Mouse (Mus musculus) T-helper 2 cell (primary cell): ENCODE data around the gene Psmb3.
"Not testable (repeated sequence)": the region's sequence is repeated elsewhere in the genome, so short reads cannot be mapped to it uniquely, and the experiment has no call there.

ENCODE experiments used
- in situ Hi-C: fragments of 300-600 bp; cut with MboI, MseI; formaldehyde crosslinking; loops from one replicate; pipeline ENCODE4 v1.15.1; 2025; ENCODE audit warnings: high pct_unique_total_duplicates

Gene Psmb3

GRCm38 (mm10) chr11:97703039-97703826 is at the start of gene Psmb3:
TSS of gene Psmb3 (plus strand) at chr11:97703399.
- in situ Hi-C loops: loop anchor here (5.0 kb wide), 1 partner anchor 34 kb away; no protein-coding TSS in a partner anchor

DNA sequence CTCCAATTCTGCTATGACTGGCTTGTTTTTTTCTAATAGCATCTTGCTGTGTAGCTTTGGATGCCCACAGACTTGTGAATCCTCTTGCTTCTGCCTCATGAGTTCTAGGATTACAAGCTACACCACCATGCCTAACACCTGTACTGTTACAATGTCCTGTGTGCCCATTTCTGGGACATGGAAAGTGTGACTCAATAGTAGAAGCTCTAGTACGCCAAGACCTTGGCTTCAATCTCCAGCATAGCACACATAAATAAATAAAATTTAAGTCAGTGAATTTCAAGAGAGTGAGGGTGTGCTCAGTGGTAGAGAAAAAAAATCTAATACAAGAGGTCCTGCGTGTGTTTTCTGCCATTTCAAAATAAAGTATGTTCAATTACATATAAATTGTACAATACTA is 49.0 kb upstream of the Psmb3 start:
- in situ Hi-C loops: no loop called here

GRCm38 (mm10) chr11:97656269-97656971 is 46.8 kb upstream of the Psmb3 start:
- in situ Hi-C loops: no loop called here

DNA sequence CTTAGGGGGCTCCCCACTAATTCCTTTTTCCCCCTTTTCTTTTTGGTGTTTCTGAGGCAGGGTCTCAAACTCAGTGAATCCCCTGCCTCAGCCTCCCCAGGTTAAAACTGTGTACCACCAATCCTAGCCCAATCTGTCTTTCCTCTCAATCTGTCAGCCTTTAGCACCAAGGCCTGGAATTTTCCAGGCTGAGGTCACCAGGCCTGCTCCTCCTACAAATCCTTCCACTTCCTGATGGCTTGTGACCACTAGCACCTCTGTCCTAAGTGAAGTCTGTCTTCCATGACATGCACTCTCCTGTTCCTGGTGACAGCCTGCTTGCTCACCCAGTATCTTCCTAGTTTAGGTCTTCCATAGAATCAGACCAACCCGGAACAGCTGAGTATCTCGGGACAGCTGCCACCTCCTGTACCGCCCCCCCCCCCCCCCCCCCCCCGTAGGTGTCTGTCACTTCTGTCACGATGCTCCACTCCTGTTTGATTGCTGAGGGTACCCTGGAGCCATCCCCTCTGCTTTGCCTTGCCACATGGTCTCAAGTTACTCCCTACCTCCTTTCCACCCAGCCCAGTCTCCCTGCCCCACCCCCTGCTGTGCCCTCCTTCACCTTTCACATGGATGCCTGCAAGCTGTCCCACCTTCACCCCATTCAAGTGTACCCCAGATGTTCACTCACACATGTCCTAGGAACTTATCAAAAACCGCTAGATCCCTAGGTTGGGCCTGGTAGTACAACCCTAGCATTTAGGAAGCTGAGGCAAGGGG is 45.8 kb upstream of the Psmb3 start:
- in situ Hi-C loops: no loop called here

- in situ Hi-C loops: not testable (repeated sequence)
Measured at GRCm38 (mm10) chr11:97657967-97658366, 45.2 kb upstream of the Psmb3 start.

DNA sequence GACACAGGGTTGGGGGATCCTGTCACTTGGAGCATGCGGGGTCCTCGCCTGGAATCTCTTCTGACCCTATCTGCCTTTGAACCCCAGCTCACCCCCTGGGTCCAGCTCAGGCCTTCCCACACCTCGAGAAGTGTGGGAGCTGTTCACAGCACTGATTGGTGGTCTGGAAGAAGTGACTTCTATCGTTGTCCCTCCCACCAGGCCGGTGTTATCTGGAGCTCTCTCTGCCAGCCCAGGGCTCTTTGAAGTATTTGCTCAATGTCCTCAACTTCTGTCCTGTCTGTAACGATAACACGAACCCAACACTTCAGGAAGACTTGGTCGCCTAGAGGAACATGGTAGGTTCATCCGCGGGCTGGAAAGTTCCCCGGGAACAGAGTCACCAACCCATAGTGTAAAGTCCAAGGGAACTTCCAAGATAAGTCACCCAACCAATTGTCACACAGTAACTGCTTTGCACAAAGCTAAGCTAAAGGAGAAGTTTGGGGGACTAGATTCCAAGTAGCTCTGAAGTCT is 44.4 kb upstream of the Psmb3 start:
- in situ Hi-C loops: no loop called here

DNA sequence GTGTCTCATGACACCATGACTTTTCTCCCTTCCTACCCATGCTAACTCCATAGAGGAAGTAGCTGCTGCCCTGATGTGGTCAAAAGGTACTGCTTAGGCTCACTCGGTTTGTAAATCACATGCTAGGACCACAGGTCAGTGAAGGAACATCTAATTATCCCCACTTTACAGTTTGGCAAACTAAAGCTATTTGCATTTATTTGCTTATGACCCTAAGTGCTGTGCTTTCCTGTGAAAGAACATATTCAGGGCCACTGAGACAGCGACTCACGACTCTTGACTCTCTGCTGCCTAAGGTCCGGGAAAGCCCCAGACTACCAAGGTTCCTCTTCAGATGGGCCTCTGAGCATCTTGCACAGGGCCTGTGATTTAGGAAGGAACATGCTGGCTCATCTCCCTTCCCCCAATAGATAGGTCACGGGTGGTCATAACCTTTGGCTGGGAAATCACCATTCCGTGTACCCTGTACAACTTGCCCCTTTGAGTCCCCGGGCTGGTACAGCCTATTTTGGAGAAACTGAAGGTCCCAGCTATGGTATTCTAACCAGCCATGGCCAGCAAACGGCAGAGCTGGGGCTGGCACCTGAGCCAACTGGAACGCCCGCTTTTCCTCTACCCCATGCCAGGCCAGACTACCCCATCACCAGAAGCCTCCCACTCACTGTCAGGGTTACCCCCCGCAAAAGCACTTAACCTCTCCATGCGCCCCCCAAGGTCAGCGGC is 43.8 kb upstream of the Psmb3 start:
- in situ Hi-C loops: no loop called here

GRCm38 (mm10) chr11:97659990-97660714 is 43.0 kb upstream of the Psmb3 start:
- in situ Hi-C loops: loop anchor here (10.0 kb wide), 1 partner anchor 535 kb away; no protein-coding TSS in a partner anchor

DNA sequence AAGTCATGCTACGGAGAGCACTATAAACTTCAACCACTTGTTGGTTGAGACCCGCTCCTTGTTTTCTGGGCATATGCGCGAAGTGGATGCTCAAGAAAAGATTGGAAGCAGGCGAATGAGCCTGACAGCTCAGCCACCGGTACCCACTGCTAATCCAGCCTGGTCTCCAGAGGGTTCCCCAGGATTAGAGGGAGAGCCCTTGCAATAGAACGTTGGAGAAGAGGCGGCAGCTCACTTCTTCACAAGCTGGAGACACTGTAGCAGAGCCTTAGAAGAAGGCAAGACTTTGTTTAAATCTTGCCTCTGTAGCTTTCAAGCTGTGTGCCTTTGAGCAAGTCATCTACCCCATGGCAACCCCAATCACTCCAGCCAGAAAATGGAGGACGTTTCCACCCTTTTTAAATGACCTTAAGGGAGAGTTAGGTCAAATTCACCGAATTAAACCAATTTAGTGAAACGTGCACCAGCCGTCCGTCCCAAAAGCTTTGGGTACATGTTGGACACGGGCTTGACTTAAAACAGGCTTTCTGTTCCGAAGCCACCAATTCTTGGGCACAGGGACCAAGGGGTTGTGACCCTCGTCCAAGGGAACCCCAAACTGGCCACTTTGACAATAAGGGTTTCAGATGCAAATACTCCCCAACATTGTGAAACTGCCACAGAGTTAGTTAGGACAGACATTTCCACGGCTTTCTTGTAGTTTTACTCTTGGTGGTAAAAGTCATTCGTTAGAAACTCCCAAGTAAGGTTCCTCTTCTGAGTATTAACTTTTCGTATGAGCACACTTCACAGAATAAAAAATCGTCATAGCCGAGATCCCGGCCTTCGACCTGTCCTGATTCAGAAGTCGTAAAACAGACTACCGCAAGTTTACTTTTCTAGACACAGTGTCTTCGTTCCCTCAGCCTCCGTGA is 42.2 kb upstream of the Psmb3 start:
- in situ Hi-C loops: loop anchor here (10.0 kb wide), 1 partner anchor 536 kb away; no protein-coding TSS in a partner anchor

- in situ Hi-C loops: loop anchor here (10.0 kb wide), 1 partner anchor 537 kb away; no protein-coding TSS in a partner anchor
Measured at GRCm38 (mm10) chr11:97661648-97662133, 41.5 kb upstream of the Psmb3 start.

GRCm38 (mm10) chr11:97662207-97662892 is 40.8 kb upstream of the Psmb3 start:
- in situ Hi-C loops: loop anchor here (10.0 kb wide), 1 partner anchor 538 kb away; no protein-coding TSS in a partner anchor

DNA sequence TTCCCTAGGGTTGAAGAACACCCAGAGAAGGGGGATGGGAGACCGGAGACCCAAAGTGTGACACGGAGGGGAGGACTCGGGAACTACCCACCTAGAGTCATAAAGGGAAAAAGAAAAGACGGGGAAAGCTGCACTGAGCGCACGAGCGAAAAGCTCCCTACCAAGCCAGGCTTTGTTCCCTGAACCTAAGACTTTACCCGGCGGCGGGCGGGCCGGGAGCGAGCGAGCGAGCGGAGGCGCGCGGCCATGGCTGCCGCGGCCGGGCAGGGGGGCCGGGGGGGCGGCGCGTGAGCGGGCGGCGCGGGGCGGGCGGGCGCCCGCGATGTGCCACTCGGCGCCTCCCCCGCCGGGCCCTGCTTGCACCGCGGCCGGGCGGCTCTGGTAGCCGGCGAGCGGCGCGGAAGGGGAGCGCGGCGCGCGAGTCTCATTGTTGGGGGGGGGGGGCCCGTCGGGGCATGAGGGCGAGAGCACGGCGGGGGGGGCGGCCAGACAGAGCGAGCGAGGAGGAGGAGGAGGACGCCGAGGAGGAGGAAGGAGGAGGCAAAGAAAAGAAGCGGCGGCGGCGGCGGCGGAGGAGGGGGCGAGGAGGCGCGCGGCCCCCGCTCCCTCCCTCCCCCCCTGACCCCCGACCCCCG is 40.2 kb upstream of the Psmb3 start, which contains the start of gene Mllt6:
TSS of gene Mllt6 (plus strand) at position 522 of the 635 bp plus-strand sequence.
- in situ Hi-C loops: loop anchor here (10.0 kb wide), 1 partner anchor 538 kb away; no protein-coding TSS in a partner anchor

- in situ Hi-C loops: loop anchor here (10.0 kb wide), 1 partner anchor 539 kb away; no protein-coding TSS in a partner anchor
Measured at GRCm38 (mm10) chr11:97663528-97664338, 39.5 kb upstream of the Psmb3 start.

DNA sequence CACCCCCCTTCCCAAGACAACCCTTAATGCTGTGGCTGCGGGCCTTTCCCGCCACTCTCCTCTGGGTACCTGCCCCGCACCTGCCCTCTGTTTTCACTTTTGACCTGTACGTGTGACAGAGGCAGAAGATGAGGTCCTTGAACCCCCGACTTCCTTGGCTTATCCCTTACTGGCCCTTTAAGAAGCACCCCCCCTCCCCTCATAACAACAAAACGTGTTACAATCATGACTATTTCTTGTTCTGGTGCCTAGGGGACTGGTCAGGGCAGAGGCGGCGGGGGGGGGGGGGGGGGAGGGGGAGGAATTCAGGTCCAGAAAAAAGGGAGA is 38.9 kb upstream of the Psmb3 start:
- in situ Hi-C loops: loop anchor here (10.0 kb wide), 1 partner anchor 540 kb away; no protein-coding TSS in a partner anchor

- in situ Hi-C loops: loop anchor here (10.0 kb wide), 1 partner anchor 540 kb away; no protein-coding TSS in a partner anchor
Measured at GRCm38 (mm10) chr11:97664771-97665240, 38.4 kb upstream of the Psmb3 start.

GRCm38 (mm10) chr11:97665431-97665830 is 37.8 kb upstream of the Psmb3 start:
- in situ Hi-C loops: loop anchor here (10.0 kb wide), 1 partner anchor 541 kb away; no protein-coding TSS in a partner anchor
